Mouse (Mus musculus) regulatory T cell (primary cell): ENCODE measurements around the gene Mink1.
"Not testable (repeated sequence)": the region's sequence is repeated elsewhere in the genome, so short reads cannot be mapped to it uniquely, and the experiment has no call there.

Source experiments
- in situ Hi-C: fragments of 300-600 bp; cut with MboI, MseI; formaldehyde crosslinking; loops from one replicate; pipeline ENCODE4 v1.15.1; 2025; ENCODE audit warnings: high pct_unique_total_duplicates

Gene Mink1

GRCm38 (mm10) chr11:70562287-70562994 lies at the start of gene Mink1:
Mink1 (plus strand) TSS chr11:70562881.
- in situ Hi-C loops, result no loop called here

- in situ Hi-C loops, result no loop called here
Observed at GRCm38 (mm10) chr11:70513520-70513919, 49.2 kb upstream of the Mink1 start.

- in situ Hi-C loops, result no loop called here
Observed at GRCm38 (mm10) chr11:70514288-70514687, 48.4 kb upstream of the Mink1 start, which contains the start of gene Vmo1. Vmo1 (minus strand) TSS chr11:70514616.

GRCm38 (mm10) chr11:70516352-70516751 lies 46.3 kb upstream of the Mink1 start:
- in situ Hi-C loops, result loop anchor here (5.0 kb wide), 1 partner anchor 241 kb away; no protein-coding TSS in a partner anchor

GRCm38 (mm10) chr11:70518436-70518835 lies 44.2 kb upstream of the Mink1 start:
- in situ Hi-C loops, result loop anchor here (5.0 kb wide), 1 partner anchor 239 kb away; no protein-coding TSS in a partner anchor

- in situ Hi-C loops, result loop anchor here (5.0 kb wide), 1 partner anchor 238 kb away; no protein-coding TSS in a partner anchor
Observed at GRCm38 (mm10) chr11:70518923-70519322, 43.8 kb upstream of the Mink1 start, which contains the start of gene Gltpd2. Gltpd2 (plus strand) TSS chr11:70519196.

GRCm38 (mm10) chr11:70520178-70520769 lies 42.4 kb upstream of the Mink1 start:
- in situ Hi-C loops, result loop anchor here (10.0 kb wide), 1 partner anchor 95 kb away; the partner anchor contains the start of genes 4930544D05Rik and Chrne

GRCm38 (mm10) chr11:70523306-70523989 lies 39.2 kb upstream of the Mink1 start:
- in situ Hi-C loops, result loop anchor here (10.0 kb wide), 1 partner anchor 91 kb away; the partner anchor contains the start of genes 4930544D05Rik and Chrne

GRCm38 (mm10) chr11:70524782-70525181 lies 37.9 kb upstream of the Mink1 start:
- in situ Hi-C loops, result loop anchor here (10.0 kb wide), 1 partner anchor 90 kb away; the partner anchor contains the start of genes 4930544D05Rik and Chrne

GRCm38 (mm10) chr11:70525184-70525678 lies 37.5 kb upstream of the Mink1 start, which contains the start of gene Psmb6:
Psmb6 (plus strand) TSS chr11:70525367.
- in situ Hi-C loops, result loop anchor here (10.0 kb wide), 1 partner anchor 90 kb away; the partner anchor contains the start of genes 4930544D05Rik and Chrne

- in situ Hi-C loops, result loop anchor here (10.0 kb wide), 1 partner anchor 89 kb away; the partner anchor contains the start of genes 4930544D05Rik and Chrne
Observed at GRCm38 (mm10) chr11:70525726-70526125, 37.0 kb upstream of the Mink1 start.

GRCm38 (mm10) chr11:70526211-70526610 lies 36.5 kb upstream of the Mink1 start:
- in situ Hi-C loops, result loop anchor here (10.0 kb wide), 1 partner anchor 89 kb away; the partner anchor contains the start of genes 4930544D05Rik and Chrne

GRCm38 (mm10) chr11:70528610-70529009 lies 34.1 kb upstream of the Mink1 start:
- in situ Hi-C loops, result loop anchor here (10.0 kb wide), 1 partner anchor 86 kb away; the partner anchor contains the start of genes 4930544D05Rik and Chrne

- in situ Hi-C loops, result not testable (repeated sequence)
Observed at GRCm38 (mm10) chr11:70531065-70531464, 31.6 kb upstream of the Mink1 start.

GRCm38 (mm10) chr11:70532839-70533238 lies 29.8 kb upstream of the Mink1 start, which contains the start of gene Gm40193:
Gm40193 (minus strand) TSS chr11:70532939.
- in situ Hi-C loops, result no loop called here

GRCm38 (mm10) chr11:70539423-70539822 lies 23.3 kb upstream of the Mink1 start:
- in situ Hi-C loops, result no loop called here

GRCm38 (mm10) chr11:70539877-70540587 lies 22.6 kb upstream of the Mink1 start, which contains the start of gene Pld2:
Pld2 (plus strand) TSS chr11:70540064.
- in situ Hi-C loops, result no loop called here

GRCm38 (mm10) chr11:70540928-70541327 lies 21.8 kb upstream of the Mink1 start:
- in situ Hi-C loops, result no loop called here

GRCm38 (mm10) chr11:70541415-70541814 lies 21.3 kb upstream of the Mink1 start:
- in situ Hi-C loops, result no loop called here

- in situ Hi-C loops, result no loop called here
Observed at GRCm38 (mm10) chr11:70544496-70544895, 18.2 kb upstream of the Mink1 start.
